Mouse (Mus musculus): ENCODE data around the gene Pex14.
A peak's percentile ranks its signal among the peaks of the same experiment; 100 is the strongest.
"Not testable (repeated sequence)": the region's sequence is repeated elsewhere in the genome, so short reads cannot be mapped to it uniquely, and the experiment has no call there.

Pex14 gene

GRCm38 (mm10) chr4:149099369-149100017, at the start of gene Pex14:
Pex14 (minus strand) TSS chr4:149099876.
- DNase-seq = peak; percentile 90 to 94

- DNase-seq = no peak
Measured at GRCm38 (mm10) chr4:149149196-149149595, 49.5 kb upstream of the Pex14 start.

GRCm38 (mm10) chr4:149148084-149148483, 48.4 kb upstream of the Pex14 start:
- no peak for DNase-seq

DNA sequence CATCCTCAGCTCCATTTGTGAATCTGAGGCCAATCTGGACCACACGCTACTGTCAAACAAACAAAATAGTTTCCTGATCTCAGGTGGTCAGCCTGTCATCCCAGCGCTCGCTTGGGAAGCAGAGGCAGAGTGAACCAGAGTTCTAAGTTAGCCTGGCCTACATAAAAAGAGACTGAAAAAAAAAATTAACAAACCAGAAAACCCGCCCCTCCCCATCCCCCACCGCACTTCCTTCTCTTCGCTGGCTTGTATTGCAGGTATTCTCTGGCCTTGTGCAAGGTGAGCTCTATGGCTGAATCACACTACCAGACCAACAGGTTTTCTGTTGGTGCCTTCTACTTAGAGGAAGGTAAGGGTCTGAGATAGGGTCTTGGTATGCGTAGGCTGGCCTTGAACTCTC, 47.9 kb upstream of the Pex14 start:
- no peak for DNase-seq

DNA sequence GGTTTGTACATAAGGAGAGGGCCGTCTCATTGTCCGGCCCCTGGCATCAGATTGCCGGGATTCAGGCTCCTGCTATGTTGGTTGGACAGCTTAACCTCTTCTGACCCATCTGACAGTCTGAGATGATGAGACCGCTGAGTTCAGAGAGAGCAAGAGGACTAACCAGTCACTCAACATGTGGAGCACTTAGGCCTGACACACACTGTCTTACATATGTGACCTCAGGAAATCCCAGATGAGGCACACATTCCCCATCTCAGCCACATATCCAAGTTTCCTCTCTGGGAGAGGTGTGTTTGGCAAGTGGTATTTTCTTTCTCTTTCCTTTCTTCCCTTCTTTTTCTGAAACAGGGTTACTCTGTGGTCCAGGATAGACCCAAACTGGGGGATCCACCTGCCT, 45.5 kb upstream of the Pex14 start:
- no peak for DNase-seq

- peak; percentile 81 to 87 for DNase-seq
Measured at GRCm38 (mm10) chr4:149144459-149144858, 44.8 kb upstream of the Pex14 start.

GRCm38 (mm10) chr4:149143594-149143993, 43.9 kb upstream of the Pex14 start:
- no peak for DNase-seq

GRCm38 (mm10) chr4:149138515-149138914, 38.8 kb upstream of the Pex14 start:
- DNase-seq = no peak

DNA sequence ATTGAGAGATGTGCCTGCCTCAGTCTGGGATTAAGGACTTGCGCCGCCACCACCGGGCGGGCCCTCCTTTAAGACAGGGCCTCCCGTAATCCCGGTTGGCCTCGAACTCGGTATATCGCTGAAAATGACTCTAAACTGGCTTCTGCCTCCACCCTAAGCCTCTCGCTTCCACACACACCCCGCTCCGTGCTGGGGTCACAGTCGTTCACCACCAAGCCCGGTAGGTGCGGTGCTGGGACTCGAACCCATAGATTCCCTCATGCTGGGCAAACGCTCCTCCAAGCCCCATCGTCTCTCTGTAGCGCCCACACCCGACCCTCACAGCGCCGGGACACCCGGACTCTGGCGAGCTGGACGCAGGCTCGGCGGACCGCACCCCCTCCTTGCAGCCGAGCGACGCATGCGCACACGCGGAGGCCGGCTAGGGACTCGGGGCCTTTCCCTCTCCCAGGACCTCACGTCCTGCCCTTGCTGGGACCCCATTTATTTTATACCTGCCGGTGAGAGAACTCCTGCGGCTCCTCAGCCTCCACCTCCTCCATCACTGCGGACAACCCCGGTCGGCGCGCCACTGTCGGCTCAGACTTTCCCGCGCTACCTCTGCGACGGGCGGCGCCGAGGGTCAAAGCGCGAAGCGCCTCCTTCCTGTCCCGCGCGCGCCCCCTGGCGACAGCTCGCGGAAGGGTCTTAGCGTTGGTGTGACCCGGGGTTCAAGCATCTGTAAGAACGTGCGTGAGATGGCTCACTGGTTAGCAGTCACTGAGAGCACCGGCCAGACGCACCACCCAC, 37.5 kb upstream of the Pex14 start, which contains the start of gene Cenps:
TSS of gene Cenps (minus strand) at position 648 of the 789 bp plus-strand sequence.
- DNase-seq = peak; percentile 95 to 97

- peak in 1 of 2 experiments; percentile 39 for DNase-seq
Measured at GRCm38 (mm10) chr4:149136116-149136850, 36.6 kb upstream of the Pex14 start.

GRCm38 (mm10) chr4:149133395-149133794, 33.7 kb upstream of the Pex14 start:
- DNase-seq = no peak

DNA sequence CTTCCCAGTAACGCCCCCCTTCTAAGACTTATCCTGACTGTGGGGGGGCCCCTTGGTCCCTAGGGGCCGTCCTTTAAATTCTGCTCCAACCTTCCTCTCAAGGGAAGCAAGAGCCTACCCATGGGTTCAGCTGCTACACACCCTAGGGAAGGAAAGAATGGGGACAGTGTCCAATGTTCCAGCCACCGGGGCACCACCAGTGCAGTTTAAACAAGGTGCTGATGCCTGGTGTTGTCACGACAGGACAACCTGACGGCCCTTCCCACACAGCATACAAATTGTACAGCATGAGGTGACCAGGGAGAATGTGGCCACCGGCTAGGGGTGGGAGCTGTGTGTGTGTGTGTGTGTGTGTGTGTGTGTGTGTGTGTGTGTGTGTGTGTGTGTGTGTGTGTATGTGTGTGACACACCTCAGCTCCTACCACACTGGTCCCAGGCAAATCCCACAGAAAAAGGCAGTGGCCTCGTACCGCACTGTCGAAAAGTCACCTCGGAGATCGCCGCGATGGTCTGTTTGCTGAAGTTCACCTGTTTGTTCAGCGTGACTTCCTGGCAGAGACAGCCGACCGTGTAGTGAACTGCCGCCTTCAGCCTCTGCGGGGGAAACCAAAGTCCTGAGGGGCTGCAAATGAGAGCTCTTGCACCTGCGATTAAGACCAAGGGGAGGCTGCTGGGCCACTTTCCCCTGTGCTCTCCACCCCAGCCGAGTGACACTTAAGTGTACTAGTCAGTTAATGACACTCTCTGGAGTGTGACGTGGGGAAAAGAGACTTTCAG, 32.3 kb upstream of the Pex14 start:
- no peak for DNase-seq

DNA sequence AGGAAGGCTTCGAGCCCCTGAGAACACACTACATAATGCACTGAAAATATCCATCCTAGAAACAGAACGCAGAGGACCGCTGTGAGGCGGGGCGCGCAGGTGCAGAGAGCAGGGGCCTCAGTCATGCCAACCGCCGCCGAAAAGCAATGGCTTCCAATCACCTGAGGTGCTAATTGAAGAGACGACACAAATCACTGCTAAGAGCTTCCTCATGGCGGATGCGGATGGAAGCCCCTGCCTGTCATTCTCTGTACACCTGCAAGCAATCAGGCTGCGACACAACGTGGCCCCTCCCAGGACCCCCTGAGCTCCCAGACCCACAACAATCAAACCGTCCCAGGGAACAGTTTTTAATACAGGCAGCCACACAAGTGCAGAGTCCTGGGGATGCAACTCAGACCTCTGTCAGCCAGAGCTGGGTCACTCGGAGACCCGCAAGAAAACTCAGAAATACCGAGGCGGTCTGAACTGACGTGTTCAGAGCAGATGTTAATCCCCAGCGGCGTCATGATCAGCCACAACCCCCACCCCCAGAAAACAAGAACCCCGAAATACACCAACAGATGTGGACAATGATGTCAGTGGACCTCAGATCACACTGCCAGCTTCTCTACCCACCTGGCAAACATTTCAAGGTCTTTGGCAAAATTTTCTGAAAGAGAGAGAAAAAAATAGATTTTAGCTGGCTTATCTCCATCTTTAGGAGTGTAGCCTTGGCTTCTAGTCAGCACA, 31.5 kb upstream of the Pex14 start:
- no peak for DNase-seq

GRCm38 (mm10) chr4:149128467-149128866, 28.8 kb upstream of the Pex14 start:
- no peak for DNase-seq

DNA sequence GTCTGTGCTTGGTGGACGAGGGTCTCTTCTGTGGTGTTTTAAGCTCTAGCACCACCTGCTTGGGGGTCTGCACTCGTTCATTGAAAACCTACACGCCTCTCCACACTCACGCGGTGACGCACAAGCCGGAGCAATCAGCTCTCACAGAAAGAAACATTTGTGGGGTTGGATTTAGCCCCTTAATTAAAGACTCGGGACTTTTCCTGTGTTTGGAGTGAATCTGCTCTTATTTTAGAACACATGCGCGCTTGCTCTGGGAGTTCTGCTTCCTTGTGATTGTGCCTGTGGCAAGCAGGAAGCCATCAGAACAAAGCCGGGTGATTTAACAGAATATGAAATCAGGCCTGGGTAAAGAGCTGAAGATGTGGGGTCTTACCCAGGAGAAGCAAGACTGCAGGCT, 27.0 kb upstream of the Pex14 start, which contains the start of gene Cort:
TSS of gene Cort (minus strand) at position 101 of the 400 bp plus-strand sequence.
- no peak for DNase-seq

- no peak for DNase-seq
Measured at GRCm38 (mm10) chr4:149126115-149126509, 26.4 kb upstream of the Pex14 start.

DNA sequence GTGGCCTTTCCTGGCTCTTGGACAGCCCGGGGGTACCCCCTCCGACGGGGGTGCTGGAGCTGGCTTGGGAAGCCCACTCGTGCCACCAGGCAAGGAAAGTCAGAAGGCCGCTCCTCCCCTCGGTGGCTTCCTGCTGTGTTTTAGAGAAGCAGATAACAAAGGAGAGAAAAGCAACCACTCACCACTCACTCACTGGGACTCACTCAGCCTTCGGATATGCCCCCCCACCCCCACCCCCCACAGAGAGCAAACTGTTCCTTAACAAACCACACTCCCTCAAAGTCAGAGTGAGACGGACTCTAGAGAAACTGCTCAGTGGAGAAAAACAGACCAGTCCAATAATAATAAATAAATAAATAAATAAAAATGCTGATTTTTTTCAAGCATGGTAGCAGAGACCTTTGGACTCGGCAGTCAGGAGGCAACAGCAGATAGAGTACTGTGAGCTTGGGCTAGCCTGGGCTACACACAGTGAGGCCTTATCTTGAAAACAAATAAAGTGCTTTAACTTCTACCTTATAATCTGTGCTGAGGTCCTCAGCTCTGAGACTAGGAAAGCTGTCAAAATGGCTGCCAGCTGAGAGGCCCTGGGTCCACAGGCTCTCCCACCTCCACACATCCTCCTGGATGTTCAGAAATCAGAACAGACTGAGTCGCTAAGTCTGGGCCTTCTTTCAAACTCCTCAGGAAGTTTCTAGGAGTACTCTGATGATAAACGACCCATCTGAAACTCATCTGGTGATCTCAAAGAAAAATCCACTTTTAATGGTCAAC, 25.9 kb upstream of the Pex14 start:
- no peak for DNase-seq

DNA sequence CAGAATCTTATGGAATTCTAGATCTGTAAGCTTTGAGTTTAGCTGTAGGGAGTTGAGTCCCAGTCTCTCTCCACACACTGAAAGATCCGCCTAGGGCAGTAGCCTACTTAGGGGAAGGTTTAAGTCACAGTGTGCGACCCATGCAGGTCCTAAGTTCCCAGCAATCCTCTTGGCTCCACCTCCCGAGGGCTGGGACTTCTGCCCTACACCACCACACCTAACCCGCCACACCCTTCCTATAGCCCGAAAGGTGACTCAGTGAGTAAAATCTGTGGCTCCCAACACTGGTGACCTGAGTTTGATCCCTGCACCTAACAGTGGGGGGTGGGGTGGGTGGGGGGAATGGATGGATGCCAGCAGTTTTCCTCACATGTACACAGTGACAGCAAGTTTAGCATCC, 23.8 kb upstream of the Pex14 start:
- DNase-seq = no peak

DNA sequence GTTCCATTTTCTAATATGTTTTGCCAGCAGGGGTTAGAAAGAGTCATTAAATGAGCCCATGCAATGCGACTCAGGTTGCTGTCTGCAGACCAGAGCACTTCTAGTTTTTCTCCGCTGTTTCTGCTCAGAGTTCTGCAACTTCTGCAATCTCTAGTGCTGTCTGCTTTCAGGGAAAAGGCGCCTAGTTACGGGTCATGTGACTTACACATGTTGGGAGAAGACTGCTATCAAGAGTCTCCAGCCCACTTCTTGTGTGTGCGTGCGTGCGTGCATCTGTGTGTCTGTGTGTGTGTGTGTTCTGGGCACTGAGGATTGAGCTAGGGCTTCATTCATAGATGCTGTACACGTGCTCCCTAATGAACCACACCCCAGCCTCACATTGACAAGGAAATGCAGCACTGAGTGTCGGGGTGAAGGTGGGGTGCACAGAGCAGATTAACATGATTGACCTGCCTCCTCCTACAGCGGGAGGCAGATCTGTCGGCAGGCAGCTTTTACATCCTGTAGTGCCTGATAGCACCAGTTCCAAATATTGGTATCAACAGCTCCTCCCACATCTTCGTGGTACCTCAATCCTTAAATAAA, 20.4 kb upstream of the Pex14 start:
- DNase-seq = not testable (repeated sequence)

- peak; percentile 90 to 94 for DNase-seq
Measured at GRCm38 (mm10) chr4:149103875-149104561, 4.3 kb upstream of the Pex14 start, which contains the start of gene Dffa. Dffa (plus strand) TSS chr4:149104146.
